Mouse (Mus musculus): ENCODE results near the gene Mpv17l. TPM values are rescaled to one million over a fixed set of nuclear protein-coding genes. Genes with fewer than 3 reads are reported as not detected.

Mpv17l gene
- total and polyA plus RNA-seq, 3 experiments, result 0.51 to 1.3 (median 0.69) TPM

GRCm38 (mm10) chr16:13940139-13940846, 37.3 kb downstream of the Mpv17l start:
- H3K9ac ChIP-seq (ENCODE audit: insufficient read depth, low read depth), result no peak overlapping the region
- H3K4me1 ChIP-seq (ENCODE audit: control insufficient read depth in 1 of 2, insufficient read depth in 2 of 2), result peaks cover 0 to 13% of the 10 kb centered on the region in 2 experiments; a peak in 3 of 4 replicates
- no peaks in the 10 kb centered on the region for H3K36me3 ChIP-seq (replicated peaks in 1 of 2; ENCODE audit: control insufficient read depth in 1 of 2, insufficient read depth in 1 of 2, low read length in 1 of 2)
- H3K9me3 ChIP-seq (replicated peaks; ENCODE audit: low read length), result peaks cover 4% of the 10 kb centered on the region
- no peak overlapping the region for H3K27ac ChIP-seq (ENCODE audit: insufficient read depth, low read depth)
- no peaks in the 10 kb centered on the region for H3K79me2 ChIP-seq (replicated peaks; ENCODE audit: control insufficient read depth, extremely low read depth, insufficient read depth, poor library complexity, severe bottlenecking)
- in situ Hi-C loops (cut with MboI; ENCODE audit: low pct_ligation_motif_present, low pct_unique_long_range_greater_than_20kb, low sequenced_read_pairs), result no loop called here
- DNase-seq (ENCODE audit: extremely low read depth), result no peak
- no peaks in the 10 kb centered on the region for H3K27me3 ChIP-seq (replicated peaks)
- dilution Hi-C loops (cut with MboI; ENCODE audit: extremely low pct_ligation_motif_present, extremely low pct_unique_long_range_greater_than_20kb, low sequenced_read_pairs), result no loop called here
- H3K4me3 ChIP-seq (replicated peaks in 1 of 3; ENCODE audit: low read depth in 2 of 3, low read length in 2 of 3, poor library complexity in 1 of 3), result no peak overlapping the region
- TF ChIP-seq JUND (conservative IDR thresholded peaks at IDR 0.05; ENCODE audit: low read depth, low read length) (no peak), ZKSCAN1 (IDR thresholded peaks at IDR 0.05; ENCODE audit: borderline replicate concordance, low read depth, low read length) (no peak), HCFC1 (IDR thresholded peaks at IDR 0.05; ENCODE audit: low read depth, low read length) (no peak), BHLHE40 (IDR thresholded peaks at IDR 0.05; ENCODE audit: low read depth, low read length) (no peak), TCF12 (IDR thresholded peaks at IDR 0.05; ENCODE audit: low read depth, low read length) (no peak), POLR2AphosphoS2 (IDR thresholded peaks at IDR 0.05; ENCODE audit: low read depth, low read length) (no peak), GABPA (IDR thresholded peaks at IDR 0.05; ENCODE audit: insufficient replicate concordance, low read depth, low read length) (no peak), IRF4 (IDR thresholded peaks at IDR 0.05; ENCODE audit: low read depth, low read length) (no peak), PAX5 (IDR thresholded peaks at IDR 0.05; ENCODE audit: low read length) (no peak), MYC (IDR thresholded peaks at IDR 0.05; ENCODE audit: low read depth, low read length) (no peak), USF1 (IDR thresholded peaks at IDR 0.05; ENCODE audit: low read depth, low read length) (no peak)
- no peak overlapping the region for H3K4me2 ChIP-seq (ENCODE audit: insufficient read depth, low read depth, poor library complexity, severe bottlenecking)

GRCm38 (mm10) chr16:13940847-13941395, 38.0 kb downstream of the Mpv17l start:
- Histone ChIP-seq H3K9me3 (replicated peaks; ENCODE audit: low read length) (peaks cover 4% of the 10 kb centered on the region), H3K27ac (ENCODE audit: insufficient read depth, low read depth) (no peak overlapping the region), H3K4me2 (ENCODE audit: insufficient read depth, low read depth, poor library complexity, severe bottlenecking) (no peak overlapping the region), H3K36me3 (replicated peaks in 1 of 2; ENCODE audit: control insufficient read depth in 1 of 2, insufficient read depth in 1 of 2, low read length in 1 of 2) (no peaks in the 10 kb centered on the region), H3K27me3 (replicated peaks) (no peaks in the 10 kb centered on the region), H3K79me2 (replicated peaks; ENCODE audit: control insufficient read depth, extremely low read depth, insufficient read depth, poor library complexity, severe bottlenecking) (no peaks in the 10 kb centered on the region), H3K4me3 (replicated peaks in 1 of 3; ENCODE audit: low read depth in 2 of 3, low read length in 2 of 3, poor library complexity in 1 of 3) (no peak overlapping the region), H3K4me1 (ENCODE audit: control insufficient read depth in 1 of 2, insufficient read depth in 2 of 2) (peaks cover 0 to 13% of the 10 kb centered on the region in 2 experiments; a peak in 3 of 4 replicates), H3K9ac (ENCODE audit: insufficient read depth, low read depth) (no peak overlapping the region)
- in situ Hi-C loops (cut with MboI; ENCODE audit: low pct_ligation_motif_present, low pct_unique_long_range_greater_than_20kb, low sequenced_read_pairs), result no loop called here
- dilution Hi-C loops (cut with MboI; ENCODE audit: extremely low pct_ligation_motif_present, extremely low pct_unique_long_range_greater_than_20kb, low sequenced_read_pairs), result no loop called here
- DNase-seq (ENCODE audit: extremely low read depth), result no peak
- TF ChIP-seq CTCF (conservative IDR thresholded peaks at IDR 0.05 in 1 of 2, IDR thresholded peaks at IDR 0.05 in 1 of 2; ENCODE audit: low read depth in 2 of 2, low read length in 2 of 2) (no peak), E2F4 (IDR thresholded peaks at IDR 0.05; ENCODE audit: insufficient replicate concordance, low read depth, low read length) (no peak), USF2 (conservative IDR thresholded peaks at IDR 0.05; ENCODE audit: low read depth, low read length) (no peak), USF1 (IDR thresholded peaks at IDR 0.05; ENCODE audit: low read depth, low read length) (no peak), NRF1 (IDR thresholded peaks at IDR 0.05; ENCODE audit: low read depth, low read length) (no peak), BHLHE40 (IDR thresholded peaks at IDR 0.05; ENCODE audit: low read depth, low read length) (no peak), SIN3A (IDR thresholded peaks at IDR 0.05; ENCODE audit: low read length) (no peak), PAX5 (IDR thresholded peaks at IDR 0.05; ENCODE audit: low read length) (no peak), GABPA (IDR thresholded peaks at IDR 0.05; ENCODE audit: insufficient replicate concordance, low read depth, low read length) (no peak), MYC (IDR thresholded peaks at IDR 0.05; ENCODE audit: low read depth, low read length) (no peak), ELF1 (IDR thresholded peaks at IDR 0.05; ENCODE audit: low read depth, low read length) (no peak), MAFK (IDR thresholded peaks at IDR 0.05; ENCODE audit: insufficient replicate concordance, low read length) (no peak), ZNF384 (IDR thresholded peaks at IDR 0.05; ENCODE audit: low read depth, low read length) (no peak), TCF12 (IDR thresholded peaks at IDR 0.05; ENCODE audit: low read depth, low read length) (no peak), JUN (IDR thresholded peaks at IDR 0.05; ENCODE audit: insufficient read depth, low read depth, low read length) (no peak), NELFE (IDR thresholded peaks at IDR 0.05; ENCODE audit: low read depth, low read length) (no peak)

Measured in CH12.LX (cell line).